In the genomic region with DNA sequence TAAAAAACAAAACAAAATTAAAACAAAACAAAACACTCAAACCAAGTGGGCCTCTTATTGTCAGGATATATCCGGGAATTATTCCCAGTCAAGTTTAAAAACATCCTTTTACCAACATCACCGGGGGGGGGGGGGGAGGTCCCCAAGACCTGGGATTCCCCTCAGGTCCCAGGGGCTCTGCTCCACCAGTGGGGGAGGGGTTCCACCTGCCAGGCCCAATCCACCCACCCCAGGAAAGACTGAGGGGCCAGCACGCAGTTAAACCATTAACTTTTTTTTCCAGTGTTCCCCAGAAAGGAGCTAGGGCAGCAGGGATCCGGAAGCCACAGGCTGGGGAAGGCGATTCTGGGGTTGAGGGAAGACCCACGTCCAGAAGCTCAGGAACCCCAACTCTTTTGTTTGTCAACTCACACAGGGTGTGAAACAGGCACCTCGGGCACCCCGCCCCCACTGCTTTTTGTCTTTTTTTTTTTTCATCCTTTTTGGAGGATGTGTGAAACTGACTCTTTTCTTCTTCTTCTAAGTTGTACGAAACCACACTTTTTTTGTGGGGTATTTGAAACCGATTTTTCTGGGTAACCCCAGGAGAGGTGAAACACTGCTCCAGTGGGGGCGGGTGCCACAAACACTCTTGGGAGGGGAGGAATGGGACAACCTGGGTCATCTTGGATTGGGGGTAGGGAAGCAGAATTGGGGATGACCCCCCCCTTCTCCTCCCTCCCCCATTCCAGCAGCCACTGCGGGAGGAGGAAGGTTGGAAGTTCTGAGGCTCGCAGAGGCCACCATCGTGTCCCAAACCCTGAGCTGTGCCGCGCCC, we compare ENCODE assay signal across 1 mouse cellular context.
A peak's percentile ranks its signal among the peaks of the same experiment; 100 is the strongest.
TF ChIP-seq lines count a peak whose summit lies in the region.

No protein-coding gene starts in this region.

TF ChIP-seq in CH12.LX, 34 proteins besides CTCF, POLR2A, EP300 and RAD21:
- TF ChIP-seq GABPA (IDR thresholded peaks at IDR 0.05; ENCODE audit: insufficient replicate concordance, low read depth, low read length), result no peak
- no peak for TF ChIP-seq MYC (IDR thresholded peaks at IDR 0.05; ENCODE audit: low read depth, low read length)
- peak; percentile 66 for TF ChIP-seq CHD2 (IDR thresholded peaks at IDR 0.05; ENCODE audit: low read length)
- peak; percentile 44; the same call in 1 of the 2 replicates for TF ChIP-seq ETS1 (conservative IDR thresholded peaks at IDR 0.05; ENCODE audit: low read depth, low read length)
- no peak for TF ChIP-seq POLR2AphosphoS2 (IDR thresholded peaks at IDR 0.05; ENCODE audit: low read depth, low read length)
- no peak for TF ChIP-seq NRF1 (IDR thresholded peaks at IDR 0.05; ENCODE audit: low read depth, low read length)
- no peak for TF ChIP-seq ZKSCAN1 (IDR thresholded peaks at IDR 0.05; ENCODE audit: borderline replicate concordance, low read depth, low read length)
- TF ChIP-seq MXI1 (IDR thresholded peaks at IDR 0.05; ENCODE audit: low read depth, low read length), result no peak
- TF ChIP-seq SIN3A (IDR thresholded peaks at IDR 0.05; ENCODE audit: low read length), result peak; percentile 55; the same call in 1 of the 2 replicates
- no peak for TF ChIP-seq NELFE (IDR thresholded peaks at IDR 0.05; ENCODE audit: low read depth, low read length)
- no peak for TF ChIP-seq MAFK (IDR thresholded peaks at IDR 0.05; ENCODE audit: insufficient replicate concordance, low read length)
- TF ChIP-seq BHLHE40 (IDR thresholded peaks at IDR 0.05; ENCODE audit: low read depth, low read length), result peak; percentile 8; the same call in 1 of the 2 replicates
- no peak for TF ChIP-seq JUN (IDR thresholded peaks at IDR 0.05; ENCODE audit: insufficient read depth, low read depth, low read length)
- TF ChIP-seq MAX (IDR thresholded peaks at IDR 0.05; ENCODE audit: low read length), result 0 out of 2 replicates have a peak, but pooled peaks have one; percentile 17
- no peak for TF ChIP-seq ZMIZ1 (IDR thresholded peaks at IDR 0.05; ENCODE audit: low read depth, low read length)
- TF ChIP-seq ZC3H11A (IDR thresholded peaks at IDR 0.05; ENCODE audit: low read depth, low read length), result no peak
- TF ChIP-seq TCF12 (IDR thresholded peaks at IDR 0.05; ENCODE audit: low read depth, low read length), result peak; percentile 37; the same call in 1 of the 2 replicates
- TF ChIP-seq KAT2A (IDR thresholded peaks at IDR 0.05; ENCODE audit: insufficient replicate concordance, low read length), result no peak
- TF ChIP-seq PAX5 (IDR thresholded peaks at IDR 0.05; ENCODE audit: low read length), result no peak
- TF ChIP-seq ZNF384 (IDR thresholded peaks at IDR 0.05; ENCODE audit: low read depth, low read length), result peak; percentile 95
- peak; percentile 82; the same call in 1 of the 2 replicates for TF ChIP-seq MAZ (IDR thresholded peaks at IDR 0.05; ENCODE audit: low read depth, low read length)
- TF ChIP-seq UBTF (IDR thresholded peaks at IDR 0.05; ENCODE audit: low read depth, low read length), result no peak
- no peak for TF ChIP-seq USF1 (IDR thresholded peaks at IDR 0.05; ENCODE audit: low read depth, low read length)
- TF ChIP-seq USF2 (conservative IDR thresholded peaks at IDR 0.05; ENCODE audit: low read depth, low read length), result no peak
- no peak for TF ChIP-seq SMC3 (IDR thresholded peaks at IDR 0.05; ENCODE audit: low read depth, low read length)
- TF ChIP-seq TBP (conservative IDR thresholded peaks at IDR 0.05; ENCODE audit: low read depth, low read length), result no peak
- TF ChIP-seq RCOR1 (conservative IDR thresholded peaks at IDR 0.05; ENCODE audit: low read depth, low read length), result no peak
- TF ChIP-seq CHD1 (IDR thresholded peaks at IDR 0.05; ENCODE audit: low read depth, low read length), result no peak
- no peak for TF ChIP-seq JUND (conservative IDR thresholded peaks at IDR 0.05; ENCODE audit: low read depth, low read length)
- no peak for TF ChIP-seq HCFC1 (IDR thresholded peaks at IDR 0.05; ENCODE audit: low read depth, low read length)
- no peak; the same call in 1 of the 2 replicates for TF ChIP-seq IRF4 (IDR thresholded peaks at IDR 0.05; ENCODE audit: low read depth, low read length)
- peak; percentile 45; the same call in 1 of the 2 replicates for TF ChIP-seq MEF2A (IDR thresholded peaks at IDR 0.05; ENCODE audit: borderline replicate concordance, low read depth, low read length)
- TF ChIP-seq E2F4 (IDR thresholded peaks at IDR 0.05; ENCODE audit: insufficient replicate concordance, low read depth, low read length), result no peak
- TF ChIP-seq ELF1 (IDR thresholded peaks at IDR 0.05; ENCODE audit: low read depth, low read length), result no peak
